Mouse (Mus musculus): ENCODE results near the gene Gm10324. TPM values are rescaled to one million over a fixed set of nuclear protein-coding genes. Genes with fewer than 3 reads are reported as not detected.
"Not testable (repeated sequence)": the region's sequence is repeated elsewhere in the genome, so short reads cannot be mapped to it uniquely, and the experiment has no call there.

Gene Gm10324
- total RNA-seq (2014; fragmentation: Nextera tagmentation) (not detected in 2 replicates), total RNA-seq (2017) (not detected in 2 replicates)

DNA sequence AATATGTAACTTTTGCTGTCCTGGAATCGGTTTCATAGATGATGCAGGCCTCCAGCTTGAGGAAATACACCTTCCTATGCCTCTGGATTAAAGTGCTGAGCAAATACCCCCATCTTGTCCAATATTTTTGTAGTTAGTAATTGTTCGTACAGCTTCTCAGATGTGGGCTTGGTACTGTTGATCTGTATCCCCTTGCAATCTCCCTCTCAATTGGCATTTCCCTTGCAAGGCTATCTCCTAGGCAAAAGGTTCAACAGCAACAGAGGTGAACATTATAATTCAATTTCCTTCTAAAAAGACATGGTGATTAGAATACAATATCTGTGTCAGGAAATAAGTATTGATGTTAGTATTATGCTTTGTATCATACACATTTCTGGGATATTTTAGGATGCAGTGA, at the start of gene Gm10324:
TSS of gene Gm10324 (plus strand) at position 301 of the 400 bp plus-strand sequence.
- not testable (repeated sequence) for ATAC-seq (replicated peaks; ENCODE audit: low FRiP score, low TSS enrichment, poor library complexity, severe bottlenecking)

Other genes starting within 250 kb of the Gm10324 start
- gene Gm10772, start 108.0 kb downstream of the Gm10324 start, total RNA-seq (2014; fragmentation: Nextera tagmentation) = not detected in 2 replicates
- gene Gm10772, start 108.0 kb downstream of the Gm10324 start, total RNA-seq (2017) = not detected in 2 replicates